Mouse (Mus musculus) layer of hippocampus, adult 11-12 months (tissue): ENCODE results near the gene Fbp2.

ENCODE experiments used
- DNase-seq: peaks from one replicate; pipeline ENCODE4 v3.0.0; 2022; ENCODE audit warnings: low spot score

The Fbp2 gene

GRCm38 (mm10) chr13:62857941-62858915, at the start of gene Fbp2:
Gene Fbp2, minus strand, starts transcription at chr13:62858422.
- DNase-seq: no peak

- no peak for DNase-seq
These were observed 49.4 kb upstream of the Fbp2 start for GRCm38 (mm10) chr13:62907527-62908162.

GRCm38 (mm10) chr13:62901139-62901538, 42.9 kb upstream of the Fbp2 start:
- DNase-seq: no peak

- peak; percentile 35 for DNase-seq
These were observed 39.9 kb upstream of the Fbp2 start for GRCm38 (mm10) chr13:62897927-62898646.

- no peak for DNase-seq
These were observed 35.0 kb upstream of the Fbp2 start for GRCm38 (mm10) chr13:62893044-62893842.

- DNase-seq: no peak
These were observed 31.1 kb upstream of the Fbp2 start for GRCm38 (mm10) chr13:62889311-62889710.

GRCm38 (mm10) chr13:62887712-62888441, 29.7 kb upstream of the Fbp2 start, which contains the start of gene Fbp1:
Gene Fbp1, minus strand, starts transcription at chr13:62888282.
- no peak for DNase-seq

GRCm38 (mm10) chr13:62884536-62884935, 26.3 kb upstream of the Fbp2 start:
- DNase-seq: no peak

- no peak for DNase-seq
These were observed 25.7 kb upstream of the Fbp2 start for GRCm38 (mm10) chr13:62883925-62884324.

GRCm38 (mm10) chr13:62883436-62883835, 25.2 kb upstream of the Fbp2 start:
- no peak for DNase-seq

GRCm38 (mm10) chr13:62882856-62883255, 24.6 kb upstream of the Fbp2 start:
- no peak for DNase-seq

- no peak for DNase-seq
These were observed 23.1 kb upstream of the Fbp2 start for GRCm38 (mm10) chr13:62881336-62881735.

GRCm38 (mm10) chr13:62879831-62880615, 21.8 kb upstream of the Fbp2 start:
- DNase-seq: no peak

- no peak for DNase-seq
These were observed 21.2 kb upstream of the Fbp2 start for GRCm38 (mm10) chr13:62879411-62879810.

GRCm38 (mm10) chr13:62877247-62877646, 19.0 kb upstream of the Fbp2 start:
- DNase-seq: no peak

GRCm38 (mm10) chr13:62876111-62876510, 17.9 kb upstream of the Fbp2 start:
- no peak for DNase-seq

GRCm38 (mm10) chr13:62872252-62872651, 14.0 kb upstream of the Fbp2 start:
- DNase-seq: no peak

GRCm38 (mm10) chr13:62870605-62871004, 12.4 kb upstream of the Fbp2 start:
- no peak for DNase-seq

GRCm38 (mm10) chr13:62866817-62867216, 8.6 kb upstream of the Fbp2 start:
- no peak for DNase-seq
